Mouse (Mus musculus): Measurements from ENCODE around the gene Ccdc84. TPM values are rescaled to one million over a fixed set of nuclear protein-coding genes. Genes with fewer than 3 reads are reported as not detected.
"Not testable (repeated sequence)": the region's sequence is repeated elsewhere in the genome, so short reads cannot be mapped to it uniquely, and the experiment has no call there.

Ccdc84 gene
- total RNA-seq, 2 experiments from 2014 or later = 5.0 to 5.3 TPM

DNA sequence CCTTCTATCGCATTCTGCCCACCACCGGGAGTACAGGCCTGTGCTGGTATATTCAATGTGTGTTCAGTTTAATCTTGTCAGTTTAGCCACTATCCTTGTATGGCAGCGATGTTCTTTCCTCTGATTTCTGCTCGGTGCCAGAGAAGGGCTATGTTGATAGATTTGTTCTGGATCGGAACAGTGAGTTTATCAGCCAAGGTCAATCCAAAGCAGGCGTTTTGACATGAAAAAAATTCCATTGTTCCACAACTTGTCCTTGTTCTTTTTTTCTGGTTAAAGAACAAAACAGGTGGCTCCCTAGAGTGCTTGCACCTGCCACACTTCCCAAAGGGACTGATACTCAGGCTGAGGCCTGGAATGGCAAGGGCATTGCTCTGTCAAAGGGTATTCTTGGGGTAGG is 42.2 kb downstream of the Ccdc84 start:
- intact Hi-C loops (cut with DNase I) = no loop called here
- DNase-seq = no peak

DNA sequence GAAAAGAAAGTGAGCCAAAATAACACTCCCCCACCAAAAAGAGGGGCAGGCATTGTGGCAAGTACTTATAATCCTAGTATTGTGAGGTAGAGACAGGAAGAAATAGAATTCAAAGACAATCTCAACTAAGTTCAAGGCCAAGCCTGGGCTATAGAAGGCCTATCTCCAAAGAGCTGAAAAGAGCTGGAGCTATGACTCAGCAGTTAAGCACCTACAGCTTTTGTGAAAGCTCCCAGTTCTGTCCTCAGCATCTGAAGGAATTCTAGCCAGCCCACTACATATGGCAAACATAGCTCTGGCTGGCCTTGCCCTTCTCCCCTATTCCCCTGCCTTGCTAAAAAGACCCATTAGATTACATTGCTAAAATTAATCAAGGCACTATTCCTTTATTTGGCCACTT is 45.0 kb downstream of the Ccdc84 start:
- intact Hi-C loops (cut with DNase I) = no loop called here
- no peak for DNase-seq

DNA sequence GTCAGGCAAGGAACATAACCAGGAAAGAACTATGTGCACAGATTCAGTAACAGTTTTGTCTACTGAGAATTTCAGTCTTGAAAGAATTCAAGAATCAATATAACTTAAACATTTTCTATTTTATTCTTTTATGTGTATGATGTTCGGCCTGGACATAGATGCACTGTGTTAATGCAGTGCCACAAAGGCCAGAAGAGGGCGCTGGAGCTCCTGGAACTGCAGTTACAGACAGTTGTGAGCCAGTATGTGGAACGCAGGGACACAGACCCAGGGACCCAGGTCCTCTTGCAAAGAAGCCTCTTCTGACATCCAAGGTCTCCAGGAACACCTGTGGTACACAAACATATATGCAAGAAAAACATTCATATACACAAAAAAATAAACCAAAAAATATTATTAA is 53.9 kb downstream of the Ccdc84 start:
- intact Hi-C loops (cut with DNase I) = no loop called here
- no peak for DNase-seq

DNA sequence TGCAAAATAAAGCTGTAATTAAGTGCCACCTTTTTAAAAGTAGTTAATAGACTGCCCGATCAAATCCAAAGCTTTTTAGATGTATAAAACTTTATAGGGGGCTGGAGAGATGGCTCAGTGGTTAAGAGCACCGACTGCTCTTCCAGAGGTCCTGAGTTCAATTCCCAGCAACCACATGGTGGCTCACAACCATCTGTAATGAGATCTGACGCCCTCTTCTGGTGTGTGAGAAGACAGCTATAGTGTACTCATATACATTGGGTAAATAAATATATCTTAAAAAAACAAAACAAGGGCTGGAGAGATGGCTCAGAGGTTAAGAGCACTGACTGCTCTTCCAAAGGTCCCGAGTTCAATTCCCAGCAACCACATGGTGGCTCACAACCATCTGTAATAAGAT is 56.4 kb downstream of the Ccdc84 start:
- DNase-seq; intact Hi-C loops (cut with DNase I): not testable (repeated sequence)

DNA sequence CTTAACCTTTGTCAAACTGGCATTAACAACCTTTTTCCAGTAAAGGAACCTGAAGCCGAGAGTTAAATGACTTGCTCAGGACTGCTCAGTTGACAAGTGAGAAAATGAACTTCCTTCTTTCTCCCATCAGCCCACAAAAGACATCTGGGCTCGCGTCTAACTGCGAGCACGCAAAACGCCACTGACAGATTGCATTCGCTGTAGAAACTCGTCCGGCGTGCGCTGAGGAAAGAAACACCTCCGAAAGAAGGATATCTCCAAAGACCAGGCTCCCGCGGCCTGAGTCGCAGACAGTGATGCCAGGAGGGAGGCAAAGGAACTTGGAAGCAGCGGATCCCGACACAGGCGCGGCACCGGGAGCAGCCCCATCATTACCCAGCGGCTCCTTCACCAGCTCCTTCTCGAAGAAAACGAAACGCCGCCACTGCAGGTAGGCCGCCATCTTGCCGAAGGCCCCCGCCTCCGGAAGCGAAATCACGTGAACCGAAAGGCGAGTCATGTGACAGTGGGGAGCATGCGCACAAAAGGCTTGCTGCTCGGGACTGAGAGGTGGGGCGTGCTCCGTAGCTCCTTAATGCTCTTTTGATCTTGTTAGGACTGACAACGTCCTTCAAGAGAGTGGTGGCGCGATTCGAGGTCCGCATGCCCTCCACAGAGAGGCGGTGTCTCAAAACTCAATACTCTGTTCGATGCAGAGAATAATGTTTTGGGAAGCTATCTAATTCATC is 57.0 kb downstream of the Ccdc84 start, which contains the start of gene Vps11:
Gene Vps11, minus strand, starts transcription at position 481 of the 728 bp plus-strand sequence.
- peak; percentile 92 for DNase-seq
- intact Hi-C loops (cut with DNase I) = no loop called here

Small RNAs within 50 kb of the gene (microRNA-seq; reads per million reads assigned to microRNA genes)
- 1.4 to 1.5 reads per million in 2 experiments for gene Mir7085

Other genes with a start within 250 kb of the Ccdc84 start
- 10 to 100 TPM in 1 of 2 experiments, 1 to 10 TPM in 1; 7.8 to 10.4 TPM for gene Cbl, start 184.5 kb downstream of the Ccdc84 start, total RNA-seq (2021)
- not detected for gene Ccdc153, start 177.9 kb downstream of the Ccdc84 start, total RNA-seq (2021)
- 1 to 10 TPM in 1 of 2 experiments, under 1 TPM in 1; 0.44 to 1.4 TPM for gene Pdzd3, start 167.1 kb downstream of the Ccdc84 start, total RNA-seq (2021)
- 10 to 100 TPM; 22.4 to 22.6 TPM for gene Nlrx1, start 150.0 kb downstream of the Ccdc84 start, total RNA-seq (2021)
- under 1 TPM; 0.48 to 0.74 TPM for gene Abcg4, start 130.0 kb downstream of the Ccdc84 start, total RNA-seq (2021)
- 1 to 10 TPM; 4.9 to 6.0 TPM for gene Hinfp, start 112.9 kb downstream of the Ccdc84 start, total RNA-seq (2021)
- gene C2cd2l, start 98.3 kb downstream of the Ccdc84 start, total RNA-seq (2021) = 10 to 100 TPM; 12.8 to 14.2 TPM
- gene Dpagt1, start 92.5 kb downstream of the Ccdc84 start, total RNA-seq (2021) = 10 to 100 TPM; 11.9 to 12.7 TPM
- gene H2afx, start 83.9 kb downstream of the Ccdc84 start, total RNA-seq (2021) = 10 to 100 TPM in 1 of 2 experiments, 1 to 10 TPM in 1; 10.0 to 12.9 TPM
- 10 to 100 TPM; 19.7 to 21.2 TPM for gene Hmbs, start 74.3 kb downstream of the Ccdc84 start, total RNA-seq (2021)
- gene Vps11, start 56.9 kb downstream of the Ccdc84 start, total RNA-seq (2021) = 10 to 100 TPM; 15.4 to 16.2 TPM
- gene Hyou1, start 39.1 kb downstream of the Ccdc84 start, total RNA-seq (2021) = 10 to 100 TPM; 25.0 to 26.0 TPM
- 100 to 1,000 TPM; 149 to 161 TPM for gene Slc37a4, start 21.7 kb downstream of the Ccdc84 start, total RNA-seq (2021)
- gene Rps25, start 11.4 kb downstream of the Ccdc84 start, total RNA-seq (2021) = 100 to 1,000 TPM; 584 to 735 TPM
- gene Trappc4, start 11.0 kb downstream of the Ccdc84 start, total RNA-seq (2021) = 10 to 100 TPM; 13.2 to 16.1 TPM
- not detected for gene Foxr1, start 22.6 kb upstream of the Ccdc84 start, total RNA-seq (2021)
- gene Upk2, start 36.4 kb upstream of the Ccdc84 start, total RNA-seq (2021) = not detected
- gene Bcl9l, start 64.3 kb upstream of the Ccdc84 start, total RNA-seq (2021) = 10 to 100 TPM; 25.7 to 42.5 TPM
- gene Cxcr5, start 143.3 kb upstream of the Ccdc84 start, total RNA-seq (2021) = not detected
- gene Ddx6, start 186.3 kb upstream of the Ccdc84 start, total RNA-seq (2021) = 10 to 100 TPM; 57.4 to 60.7 TPM